Mouse (Mus musculus) lung, embryonic 15.5 days (tissue): ENCODE data around the gene 4930432M17Rik. TPM values are rescaled to one million over a fixed set of nuclear protein-coding genes. Genes with fewer than 3 reads are reported as not detected.
A peak's percentile ranks its signal among the peaks of the same experiment; 100 is the strongest.

Experiments used
- ATAC-seq: fragments of 200-750 bp; cut with Nextera tagmentation; 2 replicates; pipeline ENCODE4 v1.8.0; 2017; ENCODE audit warnings: moderate number of reproducible peaks, borderline replicate concordance; ENCODE audit not compliant: low FRiP score, low TSS enrichment; ENCODE audit errors: extremely low read depth
- H3K27ac ChIP-seq: fragments of 300-500 bp; sonication (generic); 2 replicates; pipeline ENCODE4 v1.5.1; 2015; ENCODE audit warnings: moderate library complexity, mild to moderate bottlenecking, inconsistent platforms
- H3K27me3 ChIP-seq: fragments of 300-500 bp; sonication (generic); 2 replicates; pipeline ENCODE4 v1.6.1; 2015; ENCODE audit warnings: inconsistent platforms
- H3K36me3 ChIP-seq: fragments of 300-500 bp; sonication (generic); 2 replicates; pipeline ENCODE4 v1.6.1; 2015; ENCODE audit warnings: inconsistent platforms
- H3K4me1 ChIP-seq: fragments of 300-500 bp; sonication (generic); 2 replicates; pipeline ENCODE4 v1.6.1; 2015; ENCODE audit warnings: inconsistent platforms
- H3K4me2 ChIP-seq: fragments of 300-500 bp; sonication (generic); 2 replicates; pipeline ENCODE4 v1.6.1; 2015; ENCODE audit warnings: inconsistent platforms, mild to moderate bottlenecking, moderate library complexity
- H3K4me3 ChIP-seq: fragments of 300-500 bp; sonication (generic); 2 replicates; pipeline ENCODE4 v1.5.1; 2015; ENCODE audit warnings: mild to moderate bottlenecking, inconsistent platforms
- H3K9ac ChIP-seq: fragments of 300-500 bp; sonication (generic); 2 replicates; pipeline ENCODE4 v1.6.1; 2015; ENCODE audit warnings: inconsistent platforms
- H3K9me3 ChIP-seq: fragments of 300-500 bp; sonication (generic); 2 replicates; pipeline ENCODE4 v1.6.1; 2016; ENCODE audit warnings: inconsistent platforms
- whole genome bisulfite sequencing: fragments of 180-500 bp; shearing (Covaris S2); methylation state at CpG from one replicate; pipeline ENCODE4 v1.1.7; 2015; 5-methylcytosine and 5-hydroxymethylcytosine counted together
- polyA plus RNA-seq: library from polyadenylated mRNA; unstranded; fragments of >200 nt; fragmentation: Nextera tagmentation; extraction: Ambion mirVana; gene quantifications from 2 replicates; pipeline ENCODE4 v1.2.1, GENCODE M21; 2015

The 4930432M17Rik gene
- polyA plus RNA-seq, 1 experiment from 2014 or later: not detected

GRCm38 (mm10) chr3:121723968-121724524, 53.5 kb downstream of the 4930432M17Rik start:
- WGBS: 5% methylated on average over 20 of the region's 20 CpGs
- ATAC-seq: no peak
- no peaks in the 10 kb centered on the region for H3K36me3 ChIP-seq
- no peak overlapping the region for H3K27ac ChIP-seq
- peak overlapping the region; percentile 76 for H3K4me2 ChIP-seq
- H3K27me3 ChIP-seq: no peaks in the 10 kb centered on the region
- H3K9me3 ChIP-seq: no peaks in the 10 kb centered on the region
- H3K4me3 ChIP-seq: peak overlapping the region; percentile 57
- H3K9ac ChIP-seq: peak overlapping the region; percentile 47
- H3K4me1 ChIP-seq: peaks cover 25% of the 10 kb centered on the region

GRCm38 (mm10) chr3:121724553-121724952, 54.0 kb downstream of the 4930432M17Rik start:
- Histone ChIP-seq H3K9ac (no peak overlapping the region), H3K9me3 (no peaks in the 10 kb centered on the region), H3K36me3 (no peaks in the 10 kb centered on the region), H3K4me3 (peak overlapping the region; percentile 57), H3K27me3 (no peaks in the 10 kb centered on the region), H3K4me1 (peaks cover 25% of the 10 kb centered on the region), H3K27ac (no peak overlapping the region), H3K4me2 (peak overlapping the region; percentile 76)
- 28% methylated on average over 12 of the region's 12 CpGs for WGBS
- ATAC-seq: no peak

- no peak overlapping the region for H3K4me3 ChIP-seq
- H3K9ac ChIP-seq: no peak overlapping the region
- whole genome bisulfite sequencing: 59% methylated on average over 10 of the region's 10 CpGs
- no peaks in the 10 kb centered on the region for H3K27me3 ChIP-seq
- H3K27ac ChIP-seq: no peak overlapping the region
- no peak for ATAC-seq
- no peak overlapping the region for H3K4me2 ChIP-seq
- no peaks in the 10 kb centered on the region for H3K9me3 ChIP-seq
- no peaks in the 10 kb centered on the region for H3K36me3 ChIP-seq
- peaks cover 25% of the 10 kb centered on the region for H3K4me1 ChIP-seq
Observed at GRCm38 (mm10) chr3:121725651-121726050, 55.1 kb downstream of the 4930432M17Rik start.

GRCm38 (mm10) chr3:121729678-121730077, 59.1 kb downstream of the 4930432M17Rik start:
- WGBS: 71% methylated on average over 4 of the region's 4 CpGs
- Histone ChIP-seq H3K27me3 (no peaks in the 10 kb centered on the region), H3K27ac (no peak overlapping the region), H3K4me1 (0 out of 2 replicates have a peak, but pooled peaks cover 3% of the 10 kb centered on the region), H3K4me2 (no peak overlapping the region), H3K9ac (no peak overlapping the region), H3K9me3 (no peaks in the 10 kb centered on the region), H3K36me3 (no peaks in the 10 kb centered on the region), H3K4me3 (no peak overlapping the region)
- ATAC-seq: no peak

Other genes with a start within 250 kb of the 4930432M17Rik start
- gene Cnn3, start 244.3 kb upstream of the 4930432M17Rik start, polyA plus RNA-seq: 627 and 632 TPM in 2 replicates
- 15.3 and 16.5 TPM in 2 replicates for gene Slc44a3, start 138.4 kb upstream of the 4930432M17Rik start, polyA plus RNA-seq
- 21.7 and 26.4 TPM in 2 replicates for gene F3, start 52.8 kb downstream of the 4930432M17Rik start, polyA plus RNA-seq
- 75.4 and 82.5 TPM in 2 replicates for gene Abcd3, start 144.5 kb downstream of the 4930432M17Rik start, polyA plus RNA-seq